Mouse (Mus musculus) kidney, adult 2 months (tissue): Measurements from ENCODE around the gene Irf2bpl. TPM values are rescaled to one million over a fixed set of nuclear protein-coding genes. Genes with fewer than 3 reads are reported as not detected.

Experiments
- DNase-seq: peaks from one replicate; pipeline ENCODE4 v3.0.0; 2021
- H3K27ac ChIP-seq: fragments of 200-500 bp; 2 replicates; pipeline ENCODE4 v1.5.1; 2012; ENCODE audit warnings: low read depth, low read length, control low read depth, inconsistent platforms; ENCODE audit not compliant: insufficient read depth
- H3K27me3 ChIP-seq: fragments of 200-500 bp; replicated peaks from 2 replicates; pipeline ENCODE4 v1.6.1; 2012; ENCODE audit warnings: mild to moderate bottlenecking, moderate library complexity, low read length, inconsistent platforms; ENCODE audit not compliant: control insufficient read depth, insufficient read depth
- H3K36me3 ChIP-seq: fragments of 200-500 bp; 2 replicates; pipeline ENCODE4 v1.6.1; 2012; ENCODE audit warnings: mild to moderate bottlenecking, moderate library complexity, low read length, inconsistent platforms; ENCODE audit not compliant: control insufficient read depth, insufficient read depth
- H3K4me1 ChIP-seq: fragments of 200-500 bp; 2 replicates; pipeline ENCODE4 v1.6.1; 2011; ENCODE audit warnings: low read length; ENCODE audit not compliant: control insufficient read depth, insufficient read depth
- H3K4me3 ChIP-seq: fragments of 200-500 bp; 2 replicates; pipeline ENCODE4 v1.5.1; 2011; ENCODE audit warnings: mild to moderate bottlenecking, low read depth, low read length, control low read depth; ENCODE audit not compliant: insufficient read depth
- CTCF ChIP-seq: fragments of 200-500 bp; conservative IDR thresholded peaks from 2 replicates; pipeline ENCODE4 v1.5.1; 2011; ENCODE audit warnings: low read depth, mild to moderate bottlenecking, control low read depth, low read length, moderate library complexity, mixed read lengths; ENCODE audit not compliant: insufficient read depth, insufficient read length
- POLR2A ChIP-seq: fragments of 200-500 bp; IDR thresholded peaks from one replicate; pipeline ENCODE4 v1.6.1; 2011; ENCODE audit warnings: low read depth, low read length, control low read depth
- WGBS: fragments of 180-500 bp; shearing (Covaris S2); methylation state at CpG from one replicate; pipeline ENCODE4 v1.1.7; 2018; 5-methylcytosine and 5-hydroxymethylcytosine counted together
- polyA plus RNA-seq: library from polyadenylated mRNA; depleted of rRNA; stranded (reverse); fragments of >200 nt; gene quantifications from 2 replicates; pipeline ENCODE4 v1.2.3, GENCODE M21; 2012

The Irf2bpl gene
- polyA plus RNA-seq, 1 experiment: 22.0 TPM

GRCm38 (mm10) chr12:86855670-86856069, 28.9 kb downstream of the Irf2bpl start:
- H3K4me3 ChIP-seq: no peak overlapping the region
- no peaks in the 10 kb centered on the region for H3K27me3 ChIP-seq
- peak overlapping the region; percentile 57 for H3K27ac ChIP-seq
- H3K36me3 ChIP-seq: no peaks in the 10 kb centered on the region
- DNase-seq: peak; percentile 49
- no peak for TF ChIP-seq CTCF
- no peak for TF ChIP-seq POLR2A
- H3K4me1 ChIP-seq: peaks cover 19% of the 10 kb centered on the region
- 29% methylated on average over 11 of the region's 11 CpGs for WGBS

- H3K4me3 ChIP-seq: no peak overlapping the region
- H3K27ac ChIP-seq: no peak overlapping the region
- 92% methylated on average over 1 of the region's 1 CpGs for WGBS
- H3K27me3 ChIP-seq: no peaks in the 10 kb centered on the region
- H3K36me3 ChIP-seq: no peaks in the 10 kb centered on the region
- TF ChIP-seq POLR2A (no peak), CTCF (no peak)
- peaks cover 4% of the 10 kb centered on the region; the same call in 1 of the 2 replicates for H3K4me1 ChIP-seq
- DNase-seq: no peak
These were observed 31.1 kb downstream of the Irf2bpl start for GRCm38 (mm10) chr12:86853516-86853915.

GRCm38 (mm10) chr12:86851313-86851712, 33.3 kb downstream of the Irf2bpl start:
- H3K4me3 ChIP-seq: no peak overlapping the region
- no peak for DNase-seq
- H3K27me3 ChIP-seq: no peaks in the 10 kb centered on the region
- H3K4me1 ChIP-seq: no peaks in the 10 kb centered on the region; the same call in 1 of the 2 replicates
- H3K36me3 ChIP-seq: no peaks in the 10 kb centered on the region
- TF ChIP-seq POLR2A (no peak), CTCF (no peak)
- H3K27ac ChIP-seq: no peak overlapping the region

GRCm38 (mm10) chr12:86850746-86851145, 33.9 kb downstream of the Irf2bpl start:
- TF ChIP-seq POLR2A: no peak
- TF ChIP-seq CTCF: no peak
- 83% methylated on average over 5 of the region's 5 CpGs for WGBS
- H3K27me3 ChIP-seq: no peaks in the 10 kb centered on the region
- H3K36me3 ChIP-seq: no peaks in the 10 kb centered on the region
- H3K4me3 ChIP-seq: no peak overlapping the region
- no peak for DNase-seq
- no peak overlapping the region for H3K27ac ChIP-seq
- H3K4me1 ChIP-seq: no peaks in the 10 kb centered on the region; the same call in 1 of the 2 replicates

GRCm38 (mm10) chr12:86849945-86850626, 34.5 kb downstream of the Irf2bpl start:
- H3K4me1 ChIP-seq: no peaks in the 10 kb centered on the region
- H3K27me3 ChIP-seq: no peaks in the 10 kb centered on the region
- no peak overlapping the region for H3K4me3 ChIP-seq
- H3K27ac ChIP-seq: no peak overlapping the region
- no peaks in the 10 kb centered on the region for H3K36me3 ChIP-seq
- WGBS: 81% methylated on average over 10 of the region's 10 CpGs
- DNase-seq: no peak
- TF ChIP-seq CTCF (no peak), POLR2A (no peak)

- no peaks in the 10 kb centered on the region for H3K36me3 ChIP-seq
- DNase-seq: no peak
- TF ChIP-seq POLR2A (no peak), CTCF (no peak)
- no peak overlapping the region for H3K4me3 ChIP-seq
- 27% methylated on average over 15 of the region's 15 CpGs for WGBS
- H3K4me1 ChIP-seq: no peaks in the 10 kb centered on the region
- H3K27me3 ChIP-seq: no peaks in the 10 kb centered on the region
- H3K27ac ChIP-seq: no peak overlapping the region
These were observed 41.6 kb downstream of the Irf2bpl start for GRCm38 (mm10) chr12:86842866-86843459.

GRCm38 (mm10) chr12:86840526-86840925, 44.1 kb downstream of the Irf2bpl start:
- Histone ChIP-seq H3K36me3 (no peaks in the 10 kb centered on the region), H3K27me3 (no peaks in the 10 kb centered on the region), H3K27ac (no peak overlapping the region), H3K4me1 (peaks cover 7% of the 10 kb centered on the region; the same call in 1 of the 2 replicates), H3K4me3 (no peak overlapping the region)
- WGBS: 87% methylated on average over 4 of the region's 4 CpGs
- no peak for DNase-seq
- TF ChIP-seq POLR2A (no peak), CTCF (no peak)
